Mouse (Mus musculus) gastrocnemius, postnatal 14 days (tissue): Measurements from ENCODE around the gene Usp28. TPM values are rescaled to one million over a fixed set of nuclear protein-coding genes. Genes with fewer than 3 reads are reported as not detected.

Experiments
- DNase-seq: peaks from one replicate; pipeline ENCODE4 v3.0.0; 2021; ENCODE audit warnings: mixed read lengths
- intact Hi-C: fragments of 180-260 bp; cut with DNase I; formaldehyde crosslinking; loops from one replicate; pipeline ENCODE4 v1.15.1; 2025; ENCODE audit warnings: low total_unique reads
- total RNA-seq, 2 experiments: library from RNA; stranded (reverse); gene quantifications; 2 replicates each; pipeline ENCODE4 v1.2.3; 2021

The Usp28 gene
- total RNA-seq, 2 experiments from 2014 or later, result 69.9 to 98.4 TPM

GRCm38 (mm10) chr9:48995735-48996134 lies 10.6 kb downstream of the Usp28 start:
- no peak for DNase-seq
- intact Hi-C loops, result no loop called here

GRCm38 (mm10) chr9:48999256-48999655 lies 14.1 kb downstream of the Usp28 start:
- intact Hi-C loops, result no loop called here
- peak; percentile 29 for DNase-seq

- intact Hi-C loops, result no loop called here
- DNase-seq, result no peak
These were observed 30.6 kb downstream of the Usp28 start for GRCm38 (mm10) chr9:49015824-49016223.

- intact Hi-C loops, result no loop called here
- no peak for DNase-seq
These were observed 36.1 kb downstream of the Usp28 start for GRCm38 (mm10) chr9:49021289-49021688.

GRCm38 (mm10) chr9:49023956-49024355 lies 38.8 kb downstream of the Usp28 start:
- DNase-seq, result no peak
- intact Hi-C loops, result no loop called here

- intact Hi-C loops, result no loop called here
- no peak for DNase-seq
These were observed 39.4 kb downstream of the Usp28 start for GRCm38 (mm10) chr9:49024529-49024928.

GRCm38 (mm10) chr9:49034764-49035163 lies 49.6 kb downstream of the Usp28 start:
- DNase-seq, result peak; percentile 52

GRCm38 (mm10) chr9:49050901-49051300 lies 65.7 kb downstream of the Usp28 start:
- intact Hi-C loops, result loop anchor here (10.0 kb wide), 1 partner anchor 406 kb away; no protein-coding TSS in a partner anchor
- no peak for DNase-seq

More at GRCm38 (mm10) chr9:49034764-49035163, 49.6 kb downstream of the Usp28 start:
- intact Hi-C loops, result no loop called here

GRCm38 (mm10) chr9:49051349-49051748 lies 66.2 kb downstream of the Usp28 start:
- intact Hi-C loops, result loop anchor here (10.0 kb wide), 1 partner anchor 407 kb away; no protein-coding TSS in a partner anchor
- peak; percentile 54 for DNase-seq

GRCm38 (mm10) chr9:49054028-49054427 lies 68.9 kb downstream of the Usp28 start:
- no peak for DNase-seq
- intact Hi-C loops, result loop anchor here (10.0 kb wide), 1 partner anchor 409 kb away; no protein-coding TSS in a partner anchor

GRCm38 (mm10) chr9:49055333-49056205 lies 70.4 kb downstream of the Usp28 start, which contains the start of gene Zw10:
Zw10 (plus strand) TSS chr9:49055613.
- intact Hi-C loops, result loop anchor here (10.0 kb wide), 1 partner anchor 411 kb away; no protein-coding TSS in a partner anchor
- peak; percentile 96 for DNase-seq

- DNase-seq, result no peak
These were observed 91.7 kb downstream of the Usp28 start for GRCm38 (mm10) chr9:49076847-49077246.

GRCm38 (mm10) chr9:49081107-49081506 lies 95.9 kb downstream of the Usp28 start, which contains the start of gene Tmprss5:
Tmprss5 (plus strand) TSS chr9:49081260.
- no peak for DNase-seq
- intact Hi-C loops, result loop anchor here (2.0 kb wide), 1 partner anchor 408 kb away; no protein-coding TSS in a partner anchor

More at GRCm38 (mm10) chr9:49076847-49077246, 91.7 kb downstream of the Usp28 start:
- intact Hi-C loops, result no loop called here

GRCm38 (mm10) chr9:49081561-49081960 lies 96.4 kb downstream of the Usp28 start:
- DNase-seq, result peak; percentile 69
- intact Hi-C loops, result loop anchor here (2.0 kb wide), 1 partner anchor 407 kb away; no protein-coding TSS in a partner anchor

GRCm38 (mm10) chr9:49087317-49087716 lies 102.1 kb downstream of the Usp28 start:
- DNase-seq, result no peak
- intact Hi-C loops, result no loop called here

Other genes starting within 250 kb of the Usp28 start
- gene Zbtb16, start 149.2 kb upstream of the Usp28 start, total RNA-seq, result 100 to 1,000 TPM in 1 of 2 experiments, 10 to 100 TPM in 1; 70.1 to 157 TPM
- gene Htr3a, start 74.3 kb upstream of the Usp28 start, total RNA-seq, result not detected
- gene Htr3b, start 20.4 kb upstream of the Usp28 start, total RNA-seq, result not detected
- 1 to 10 TPM; 6.0 to 7.1 TPM for gene Zw10, start 70.2 kb downstream of the Usp28 start, total RNA-seq
- under 1 TPM in 1 of 2 experiments, not detected in 1; 0.45 TPM for gene Tmprss5, start 95.9 kb downstream of the Usp28 start, total RNA-seq